Mouse (Mus musculus) skeletal muscle tissue, postnatal 0 days (tissue): ENCODE results near the gene Olfr726. TPM values are rescaled to one million over a fixed set of nuclear protein-coding genes. Genes with fewer than 3 reads are reported as not detected.

Source experiments
- polyA plus RNA-seq: library from polyadenylated mRNA; unstranded; fragments of >200 nt; fragmentation: Nextera tagmentation; extraction: Ambion mirVana; gene quantifications from 2 replicates; pipeline ENCODE4 v1.2.1, GENCODE M21; 2015

Olfr726 gene
- polyA plus RNA-seq = not detected in 2 replicates

DNA sequence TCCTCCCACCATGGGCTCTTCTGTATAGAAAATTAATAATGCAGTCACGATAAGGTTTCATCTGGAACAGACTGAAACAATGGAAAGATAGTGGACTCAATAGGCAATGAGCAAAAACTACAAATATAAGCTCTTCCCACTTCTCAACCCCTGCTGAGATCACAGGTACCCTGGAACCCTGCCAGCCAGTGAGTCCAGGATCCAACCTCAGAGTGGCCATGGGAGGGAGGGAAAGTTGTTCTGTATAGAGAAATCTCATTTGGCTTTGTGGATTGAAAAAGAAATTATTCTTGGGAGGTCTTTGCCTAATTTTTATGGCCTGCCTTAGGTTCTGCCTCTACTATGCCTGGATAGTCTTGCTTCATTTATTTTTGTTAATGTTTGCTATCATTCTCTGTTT is at the start of gene Olfr726:
Gene Olfr726 (minus strand): TSS at position 101 of the 400 bp plus-strand sequence.

GRCm38 (mm10) chr14:50122886-50123285 is 32.1 kb upstream of the Olfr726 start, which contains the start of gene Olfr727:
Olfr727 (plus strand) TSS chr14:50123186.

GRCm38 (mm10) chr14:50040275-50040674 is 50.5 kb downstream of the Olfr726 start, which contains the start of gene Olfr725:
Olfr725 (minus strand) TSS chr14:50040375.

Other genes with a start within 250 kb of the Olfr726 start
- not detected in 2 replicates for gene Olfr722, start 189.0 kb downstream of the Olfr726 start, polyA plus RNA-seq
- gene Olfr723, start 159.2 kb downstream of the Olfr726 start, polyA plus RNA-seq = not detected in 2 replicates
- gene Olfr724, start 127.7 kb downstream of the Olfr726 start, polyA plus RNA-seq = not detected in 2 replicates
- not detected in 2 replicates for gene Olfr725, start 50.6 kb downstream of the Olfr726 start, polyA plus RNA-seq
- not detected in 2 replicates for gene Olfr727, start 32.2 kb upstream of the Olfr726 start, polyA plus RNA-seq
- gene Olfr728, start 51.7 kb upstream of the Olfr726 start, polyA plus RNA-seq = not detected in 2 replicates
- not detected in 2 replicates for gene Olfr729, start 62.0 kb upstream of the Olfr726 start, polyA plus RNA-seq
- not detected in 2 replicates for gene Olfr730, start 97.2 kb upstream of the Olfr726 start, polyA plus RNA-seq
- gene Olfr731, start 150.9 kb upstream of the Olfr726 start, polyA plus RNA-seq = not detected in 2 replicates
- not detected in 2 replicates for gene Olfr732, start 193.3 kb upstream of the Olfr726 start, polyA plus RNA-seq
- gene Olfr733, start 210.6 kb upstream of the Olfr726 start, polyA plus RNA-seq = not detected in 2 replicates
- gene Olfr734, start 235.8 kb upstream of the Olfr726 start, polyA plus RNA-seq = not detected in 2 replicates